Comparison of ENCODE assay signal across 10 mouse cellular contexts in the genomic region with DNA sequence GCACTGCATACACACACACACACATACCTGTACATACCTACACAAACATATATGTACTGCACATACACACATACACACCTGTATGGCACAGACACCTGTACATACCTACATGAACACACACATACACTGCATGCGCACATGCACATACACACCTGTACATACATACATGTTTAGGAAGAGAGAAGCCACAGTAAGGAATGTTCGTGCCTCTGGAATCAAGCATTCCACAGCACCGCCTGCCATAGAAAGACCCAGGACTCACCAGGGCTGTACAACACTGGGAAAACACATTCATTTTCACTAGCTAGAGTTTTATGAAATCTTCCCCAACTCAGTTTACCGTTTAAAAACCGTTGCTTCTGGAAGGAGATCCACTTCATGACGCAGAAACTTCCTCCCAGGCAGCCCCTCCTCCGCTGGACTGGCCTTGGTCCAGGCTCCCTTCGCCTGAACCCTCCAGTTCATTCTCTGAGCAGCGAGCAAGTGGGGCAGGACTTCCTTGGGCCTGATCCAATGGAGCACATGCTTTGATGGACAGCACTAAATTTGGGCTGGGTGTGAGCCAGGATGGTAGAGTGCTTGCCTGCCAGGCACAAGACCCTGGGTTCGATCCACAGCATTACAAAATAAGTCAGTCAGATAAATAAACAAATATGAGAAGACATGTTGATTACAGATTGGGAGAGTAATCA. TPM values are rescaled to one million over a fixed set of nuclear protein-coding genes. Genes with fewer than 3 reads are reported as not detected.
A peak's percentile ranks its signal among the peaks of the same experiment; 100 is the strongest.
DNase-seq lines count a peak whose midpoint lies in the region; ATAC-seq lines count a peak whose summit lies in the region.
"Had no signal": no experiment of that assay in that cellular context is flagged by ENCODE, and none has a peak within 500 bp of the region (broad histone marks: within the 10 kb centered on the region; RNA-seq: fewer than 3 reads in every experiment).

No protein-coding gene starts in this region.

- DNase-seq in midbrain, embryonic 14.5 days, result peak; percentile 27
- DNase-seq in midbrain, embryonic 11.5 days (ENCODE audit: low spot score, missing footprints), result no peak
- peak; percentile 47 to 56 for DNase-seq in gastrocnemius, adult 8-10 months (ENCODE audit: low spot score in 2 of 2)
- peak; percentile 6 to 10 for DNase-seq in kidney, adult 8-10 months
- peak; percentile 26 for DNase-seq in ovary, postnatal 14 days (ENCODE audit: low spot score)
- no peak for DNase-seq in layer of hippocampus, adult 18-20 months (ENCODE audit: low spot score in 2 of 2)
- DNase-seq in adipocyte (ENCODE audit: low spot score), result no peak

- no peaks in the 10 kb centered on the region for H3K9me3 ChIP-seq in midbrain, embryonic 14.5 days (ENCODE audit: control insufficient read depth, low read length)
- H3K9me3 ChIP-seq in midbrain, embryonic 11.5 days (ENCODE audit: control insufficient read depth, low read length), result no peaks in the 10 kb centered on the region

- no peak for ATAC-seq in midbrain, embryonic 14.5 days (ENCODE audit: low FRiP score, low TSS enrichment)
- no peak for ATAC-seq in midbrain, embryonic 11.5 days (ENCODE audit: low FRiP score)

- no peaks in the 10 kb centered on the region for H3K36me3 ChIP-seq in midbrain, embryonic 14.5 days (ENCODE audit: control insufficient read depth, insufficient read depth, low read length)
- no peaks in the 10 kb centered on the region for H3K36me3 ChIP-seq in midbrain, embryonic 11.5 days (ENCODE audit: control insufficient read depth, insufficient read depth, low read length)

- H3K4me3 ChIP-seq in midbrain, embryonic 14.5 days (replicated peaks; ENCODE audit: low read depth, low read length), result no peak overlapping the region
- H3K4me3 ChIP-seq in midbrain, embryonic 11.5 days (ENCODE audit: low read depth, low read length), result no peak overlapping the region
- H3K4me3 ChIP-seq: myocyte had no signal

- 83% methylated on average over 10 of the region's 10 CpGs for WGBS in midbrain, embryonic 14.5 days
- WGBS in midbrain, embryonic 11.5 days, result 90% methylated on average over 10 of the region's 10 CpGs

- no peaks in the 10 kb centered on the region for H3K27me3 ChIP-seq in midbrain, embryonic 14.5 days (ENCODE audit: control insufficient read depth, insufficient read depth, low read length)
- no peaks in the 10 kb centered on the region for H3K27me3 ChIP-seq in midbrain, embryonic 11.5 days (ENCODE audit: control insufficient read depth, insufficient read depth, low read length)

- H3K4me1 ChIP-seq in midbrain, embryonic 14.5 days (ENCODE audit: control insufficient read depth, insufficient read depth, low read length), result no peaks in the 10 kb centered on the region
- H3K4me1 ChIP-seq in midbrain, embryonic 11.5 days (ENCODE audit: control insufficient read depth, insufficient read depth, low read length), result no peaks in the 10 kb centered on the region

- H3K9ac ChIP-seq in midbrain, embryonic 14.5 days (replicated peaks; ENCODE audit: low read length), result no peak overlapping the region
- no peak overlapping the region for H3K9ac ChIP-seq in midbrain, embryonic 11.5 days (ENCODE audit: low read length)

- no peak overlapping the region for H3K27ac ChIP-seq in midbrain, embryonic 14.5 days (replicated peaks; ENCODE audit: low read depth, low read length)
- no peak overlapping the region for H3K27ac ChIP-seq in midbrain, embryonic 11.5 days (ENCODE audit: low read depth, low read length)

- H3K4me2 ChIP-seq in midbrain, embryonic 14.5 days (ENCODE audit: low read length), result no peak overlapping the region
- no peak overlapping the region for H3K4me2 ChIP-seq in midbrain, embryonic 11.5 days

RNA-seq across cellular contexts. Expression of a gene that starts 5.7 kb away (rescaled TPM):
- not detected in 2 replicates for polyA plus RNA-seq in midbrain, embryonic 14.5 days (2014; fragmentation: Nextera tagmentation; extraction: Ambion mirVana)
- not detected in 2 replicates for polyA plus RNA-seq in midbrain, embryonic 11.5 days (2014; fragmentation: Nextera tagmentation; extraction: Ambion mirVana)
- 100 to 1,000 TPM in 2 of 4 experiments, 10 to 100 TPM in 2; 76.4 to 182 (median 94.4) TPM for total RNA-seq in gastrocnemius, adult 8-10 months (2022)
- total RNA-seq in layer of hippocampus, adult 18-20 months (2021), result not detected
- polyA plus RNA-seq: cortical plate, adult 2 months; intestine, embryonic 14.5 days had no signal

RNA-seq across cellular contexts. Expression of a gene that starts 58.8 kb away (rescaled TPM):
- 3.2 and 10.1 TPM in 2 replicates for polyA plus RNA-seq in midbrain, embryonic 14.5 days (2014; fragmentation: Nextera tagmentation; extraction: Ambion mirVana)
- 21.3 and 23.7 TPM in 2 replicates for polyA plus RNA-seq in midbrain, embryonic 11.5 days (2014; fragmentation: Nextera tagmentation; extraction: Ambion mirVana)
- under 1 TPM; 0.05 to 0.38 (median 0.06) TPM for total RNA-seq in gastrocnemius, adult 8-10 months (2022)
- 1 to 10 TPM; 2.5 to 3.2 TPM for total RNA-seq in layer of hippocampus, adult 18-20 months (2021)

Comparison
In these comparisons a context has a peak if more than half of its experiments do, and no peak if none do; other contexts are left out.
1. DNase-seq: peak in midbrain, embryonic 14.5 days (single experiment), gastrocnemius, adult 8-10 months (2 of 2), kidney, adult 8-10 months (2 of 2) and ovary, postnatal 14 days (single experiment); none in midbrain, embryonic 11.5 days (single experiment), layer of hippocampus, adult 18-20 months (0 of 2) and adipocyte (single experiment).
2. RNA of a gene that starts 5.7 kb away (total RNA-seq): 76.4 to 182 TPM in gastrocnemius, adult 8-10 months; not detected in layer of hippocampus, adult 18-20 months; every median in the first group is over 10 times any median in the second.